Mouse (Mus musculus) testis, adult 2 months (tissue): Measurements from ENCODE around the gene Gsn. TPM values are rescaled to one million over a fixed set of nuclear protein-coding genes. Genes with fewer than 3 reads are reported as not detected.

Experiments used
- H3K27ac ChIP-seq: fragments of 200-500 bp; 2 replicates; pipeline ENCODE4 v1.5.1; 2012; ENCODE audit warnings: low read depth, low read length; ENCODE audit not compliant: control insufficient read depth, insufficient read depth
- H3K27me3 ChIP-seq: fragments of 200-500 bp; 2 replicates; pipeline ENCODE4 v1.6.1; 2012; ENCODE audit warnings: mild to moderate bottlenecking, low read length, moderate library complexity; ENCODE audit not compliant: control insufficient read depth, insufficient read depth
- H3K36me3 ChIP-seq: fragments of 200-500 bp; 2 replicates; pipeline ENCODE4 v1.6.1; 2012; ENCODE audit warnings: mild to moderate bottlenecking, low read length; ENCODE audit not compliant: control insufficient read depth, insufficient read depth
- H3K4me1 ChIP-seq: fragments of 200-500 bp; 2 replicates; pipeline ENCODE4 v1.6.1; 2012; ENCODE audit warnings: low read length; ENCODE audit not compliant: control insufficient read depth, insufficient read depth
- H3K4me3 ChIP-seq: fragments of 200-500 bp; 2 replicates; pipeline ENCODE4 v1.5.1; 2012; ENCODE audit warnings: low read depth, mild to moderate bottlenecking, low read length, moderate library complexity, mixed read lengths; ENCODE audit not compliant: control insufficient read depth
- CTCF ChIP-seq: fragments of 200-500 bp; IDR thresholded peaks from 2 replicates; pipeline ENCODE4 v1.5.1; 2012; ENCODE audit warnings: low read depth, mild to moderate bottlenecking, inconsistent platforms, low read length, moderate library complexity; ENCODE audit not compliant: control insufficient read depth, insufficient read depth, insufficient replicate concordance
- POLR2A ChIP-seq: fragments of 200-500 bp; IDR thresholded peaks from 2 replicates; pipeline ENCODE4 v1.6.1; 2012; ENCODE audit warnings: low read depth, mild to moderate bottlenecking, inconsistent platforms, low read length, moderate library complexity; ENCODE audit not compliant: control insufficient read depth
- polyA plus RNA-seq: library from polyadenylated mRNA; depleted of rRNA; stranded (reverse); fragments of >200 nt; gene quantifications from 2 replicates; pipeline ENCODE4 v1.2.3, GENCODE M21; 2012

Gsn gene
- polyA plus RNA-seq, 1 experiment = 49.9 TPM

GRCm38 (mm10) chr2:35271817-35272216, 15.6 kb downstream of the Gsn start:
- no peak for TF ChIP-seq POLR2A
- TF ChIP-seq CTCF = no peak
- H3K27me3 ChIP-seq = no peaks in the 10 kb centered on the region
- H3K36me3 ChIP-seq = no peaks in the 10 kb centered on the region
- peaks cover 13% of the 10 kb centered on the region for H3K4me1 ChIP-seq
- H3K4me3 ChIP-seq = no peak overlapping the region
- H3K27ac ChIP-seq = peak overlapping the region; percentile 34; the same call in 1 of the 2 replicates

GRCm38 (mm10) chr2:35272881-35273280, 16.7 kb downstream of the Gsn start:
- Histone ChIP-seq H3K4me3 (no peak overlapping the region), H3K36me3 (no peaks in the 10 kb centered on the region), H3K4me1 (peaks cover 15% of the 10 kb centered on the region), H3K27ac (peak overlapping the region; percentile 63), H3K27me3 (no peaks in the 10 kb centered on the region)
- TF ChIP-seq CTCF (no peak), POLR2A (no peak)

GRCm38 (mm10) chr2:35273536-35273935, 17.4 kb downstream of the Gsn start:
- peak overlapping the region; percentile 65 for H3K27ac ChIP-seq
- no peak overlapping the region for H3K4me3 ChIP-seq
- no peaks in the 10 kb centered on the region for H3K27me3 ChIP-seq
- TF ChIP-seq POLR2A = no peak
- no peak for TF ChIP-seq CTCF
- peaks cover 15% of the 10 kb centered on the region for H3K4me1 ChIP-seq
- no peaks in the 10 kb centered on the region for H3K36me3 ChIP-seq

GRCm38 (mm10) chr2:35277686-35278085, 21.5 kb downstream of the Gsn start:
- H3K27me3 ChIP-seq = no peaks in the 10 kb centered on the region
- peaks cover 5% of the 10 kb centered on the region for H3K4me1 ChIP-seq
- H3K4me3 ChIP-seq = no peak overlapping the region
- no peak overlapping the region for H3K27ac ChIP-seq
- TF ChIP-seq POLR2A (no peak), CTCF (no peak)
- no peaks in the 10 kb centered on the region for H3K36me3 ChIP-seq

GRCm38 (mm10) chr2:35278371-35279210, 22.4 kb downstream of the Gsn start:
- Histone ChIP-seq H3K36me3 (no peaks in the 10 kb centered on the region), H3K4me3 (no peak overlapping the region), H3K27ac (no peak overlapping the region), H3K27me3 (no peaks in the 10 kb centered on the region), H3K4me1 (peaks cover 5% of the 10 kb centered on the region)
- no peak for TF ChIP-seq CTCF
- no peak for TF ChIP-seq POLR2A

- Histone ChIP-seq H3K4me3 (no peak overlapping the region), H3K27ac (no peak overlapping the region), H3K36me3 (no peaks in the 10 kb centered on the region), H3K27me3 (no peaks in the 10 kb centered on the region), H3K4me1 (peaks cover 2% of the 10 kb centered on the region)
- TF ChIP-seq POLR2A = no peak
- TF ChIP-seq CTCF = no peak
Measured at GRCm38 (mm10) chr2:35280001-35280400, 23.8 kb downstream of the Gsn start.

GRCm38 (mm10) chr2:35282214-35282613, 26.0 kb downstream of the Gsn start:
- Histone ChIP-seq H3K4me3 (no peak overlapping the region; the same call in 1 of the 2 replicates), H3K27me3 (no peaks in the 10 kb centered on the region), H3K27ac (no peak overlapping the region), H3K4me1 (peaks cover 2% of the 10 kb centered on the region), H3K36me3 (no peaks in the 10 kb centered on the region)
- TF ChIP-seq CTCF (no peak), POLR2A (peak; percentile 22; the same call in 1 of the 2 replicates)
